Mouse (Mus musculus) heart, postnatal 36 days (tissue): Measurements from ENCODE around the gene Arpin. TPM values are rescaled to one million over a fixed set of nuclear protein-coding genes. Genes with fewer than 3 reads are reported as not detected.

Source experiments
- DNase-seq, 2 experiments: peaks; one replicate each; pipeline ENCODE4 v3.0.0; 2021 to 2022
- intact Hi-C: fragments of 180-260 bp; cut with DNase I; formaldehyde crosslinking; loops from one replicate; pipeline ENCODE4 v1.15.1; 2025
- total RNA-seq, 2 experiments: library from RNA; stranded (reverse); gene quantifications; 2 replicates each; pipeline ENCODE4 v1.2.3; 2021

Gene Arpin
- 10 to 100 TPM in 1 of 2 experiments, 1 to 10 TPM in 1; 9.8 to 11.4 TPM for total RNA-seq

GRCm38 (mm10) chr7:79934862-79935510, at the start of gene Arpin:
Gene Arpin, minus strand, starts transcription at chr7:79935359.
- intact Hi-C loops: loop anchor here (5.0 to 10.0 kb wide), 4 partner anchors 87 to 330 kb away; partner anchors contain the start of genes Idh2, Ngrn, Vps33b and Zfp710
- peak; percentile 71 to 78 for DNase-seq

GRCm38 (mm10) chr7:79975316-79975715, 40.2 kb upstream of the Arpin start:
- intact Hi-C loops: no loop called here
- no peak for DNase-seq

GRCm38 (mm10) chr7:79972195-79972594, 37.0 kb upstream of the Arpin start:
- intact Hi-C loops: no loop called here
- DNase-seq: no peak

- no peak for DNase-seq
- intact Hi-C loops: no loop called here
These were observed 35.2 kb upstream of the Arpin start for GRCm38 (mm10) chr7:79970336-79970735.

- intact Hi-C loops: no loop called here
- no peak for DNase-seq
These were observed 33.2 kb upstream of the Arpin start for GRCm38 (mm10) chr7:79968326-79968725.

- intact Hi-C loops: no loop called here
- DNase-seq: no peak
These were observed 26.4 kb upstream of the Arpin start for GRCm38 (mm10) chr7:79961600-79961999.

- intact Hi-C loops: no loop called here
- DNase-seq: no peak
These were observed 21.0 kb upstream of the Arpin start for GRCm38 (mm10) chr7:79956131-79956530.

GRCm38 (mm10) chr7:79954890-79955289, 19.7 kb upstream of the Arpin start:
- no peak for DNase-seq

GRCm38 (mm10) chr7:79951038-79951437, 15.9 kb upstream of the Arpin start:
- DNase-seq: no peak
- intact Hi-C loops: no loop called here

More at GRCm38 (mm10) chr7:79954890-79955289, 19.7 kb upstream of the Arpin start:
- intact Hi-C loops: no loop called here

- no peak for DNase-seq
- intact Hi-C loops: no loop called here
These were observed 15.1 kb upstream of the Arpin start for GRCm38 (mm10) chr7:79950236-79950635.

GRCm38 (mm10) chr7:79935511-79936205, 499 bp upstream of the Arpin start:
- DNase-seq: peak; percentile 63 to 73
- intact Hi-C loops: loop anchor here (5.0 to 10.0 kb wide), 4 partner anchors 87 to 329 kb away; partner anchors contain the start of genes Idh2, Ngrn, Vps33b and Zfp710

- intact Hi-C loops: loop anchor here (10.0 kb wide), 2 partner anchors 180 to 330 kb away; partner anchors contain the start of genes Idh2, Ngrn and Vps33b
- DNase-seq: peak in 1 of 2 experiments; percentile 31
These were observed 698 bp downstream of the Arpin start for GRCm38 (mm10) chr7:79934461-79934860.

- no peak for DNase-seq
- intact Hi-C loops: no loop called here
These were observed 6.6 kb downstream of the Arpin start for GRCm38 (mm10) chr7:79928516-79929052.

GRCm38 (mm10) chr7:79920344-79920983, 14.7 kb downstream of the Arpin start, which contains the start of gene Ap3s2:
Gene Ap3s2, minus strand, starts transcription at chr7:79920649.
- intact Hi-C loops: no loop called here
- peak; percentile 87 to 91 for DNase-seq

- intact Hi-C loops: loop anchor here (1.0 to 5.0 kb wide), 2 partner anchors 115 to 132 kb away; no protein-coding TSS in a partner anchor
- peak in 1 of 2 experiments; percentile 25 for DNase-seq
These were observed 20.6 kb downstream of the Arpin start for GRCm38 (mm10) chr7:79914556-79914955.

GRCm38 (mm10) chr7:79907356-79907755, 27.8 kb downstream of the Arpin start:
- peak; percentile 17 to 34 for DNase-seq
- intact Hi-C loops: no loop called here

GRCm38 (mm10) chr7:79906914-79907313, 28.2 kb downstream of the Arpin start:
- intact Hi-C loops: no loop called here
- DNase-seq: no peak

GRCm38 (mm10) chr7:79905193-79905592, 30.0 kb downstream of the Arpin start:
- DNase-seq: no peak
- intact Hi-C loops: no loop called here

- intact Hi-C loops: no loop called here
These were observed 31.9 kb downstream of the Arpin start for GRCm38 (mm10) chr7:79903160-79903792.

GRCm38 (mm10) chr7:79900753-79901152, 34.4 kb downstream of the Arpin start:
- intact Hi-C loops: no loop called here

More at GRCm38 (mm10) chr7:79903160-79903792, 31.9 kb downstream of the Arpin start:
- no peak for DNase-seq

More at GRCm38 (mm10) chr7:79900753-79901152, 34.4 kb downstream of the Arpin start:
- DNase-seq: no peak
